Mouse (Mus musculus) T-cell, adult 2 months (primary cell): ENCODE measurements around the gene Foxj3.
A peak's percentile ranks its signal among the peaks of the same experiment; 100 is the strongest.

Experiments used
- DNase-seq: peaks from one replicate; pipeline ENCODE4 v3.0.0; 2022; ENCODE audit warnings: low spot score

Gene Foxj3

GRCm38 (mm10) chr4:119637176-119637845 is 100.5 kb downstream of the Foxj3 start, which contains the start of gene Guca2a:
TSS of gene Guca2a (plus strand) at chr4:119637704.
- no peak for DNase-seq

GRCm38 (mm10) chr4:119637946-119638345 is 101.1 kb downstream of the Foxj3 start:
- no peak for DNase-seq

GRCm38 (mm10) chr4:119638656-119639055 is 101.9 kb downstream of the Foxj3 start:
- DNase-seq: no peak

- no peak for DNase-seq
These were observed 105.9 kb downstream of the Foxj3 start for GRCm38 (mm10) chr4:119642666-119643065.

GRCm38 (mm10) chr4:119657011-119657410 is 120.2 kb downstream of the Foxj3 start:
- DNase-seq: no peak

GRCm38 (mm10) chr4:119658246-119658645 is 121.4 kb downstream of the Foxj3 start:
- DNase-seq: no peak

- no peak for DNase-seq
These were observed 121.9 kb downstream of the Foxj3 start, which contains the start of gene Guca2b for GRCm38 (mm10) chr4:119658731-119659130. TSS of gene Guca2b (minus strand) at chr4:119658954.

GRCm38 (mm10) chr4:119660007-119660406 is 123.2 kb downstream of the Foxj3 start:
- no peak for DNase-seq

GRCm38 (mm10) chr4:119662151-119662550 is 125.3 kb downstream of the Foxj3 start:
- no peak for DNase-seq

GRCm38 (mm10) chr4:119662976-119663375 is 126.2 kb downstream of the Foxj3 start:
- DNase-seq: no peak

- no peak for DNase-seq
These were observed 126.7 kb downstream of the Foxj3 start for GRCm38 (mm10) chr4:119663409-119664095.

- DNase-seq: no peak
These were observed 128.4 kb downstream of the Foxj3 start for GRCm38 (mm10) chr4:119665166-119665565.

GRCm38 (mm10) chr4:119666116-119666515 is 129.3 kb downstream of the Foxj3 start:
- DNase-seq: no peak

GRCm38 (mm10) chr4:119667454-119667853 is 130.7 kb downstream of the Foxj3 start:
- DNase-seq: peak; percentile 24

GRCm38 (mm10) chr4:119668185-119668584 is 131.4 kb downstream of the Foxj3 start:
- DNase-seq: no peak

- DNase-seq: no peak
These were observed 131.8 kb downstream of the Foxj3 start for GRCm38 (mm10) chr4:119668596-119668995.

- DNase-seq: no peak
These were observed 132.8 kb downstream of the Foxj3 start for GRCm38 (mm10) chr4:119669356-119670209.

GRCm38 (mm10) chr4:119670210-119670555 is 133.4 kb downstream of the Foxj3 start:
- no peak for DNase-seq

- no peak for DNase-seq
These were observed 133.9 kb downstream of the Foxj3 start for GRCm38 (mm10) chr4:119670736-119671135.

GRCm38 (mm10) chr4:119671164-119671563 is 134.4 kb downstream of the Foxj3 start:
- DNase-seq: no peak

- no peak for DNase-seq
These were observed 135.9 kb downstream of the Foxj3 start for GRCm38 (mm10) chr4:119672685-119673084.
